ENCODE assay signal across 9 mouse cellular contexts in the genomic region with DNA sequence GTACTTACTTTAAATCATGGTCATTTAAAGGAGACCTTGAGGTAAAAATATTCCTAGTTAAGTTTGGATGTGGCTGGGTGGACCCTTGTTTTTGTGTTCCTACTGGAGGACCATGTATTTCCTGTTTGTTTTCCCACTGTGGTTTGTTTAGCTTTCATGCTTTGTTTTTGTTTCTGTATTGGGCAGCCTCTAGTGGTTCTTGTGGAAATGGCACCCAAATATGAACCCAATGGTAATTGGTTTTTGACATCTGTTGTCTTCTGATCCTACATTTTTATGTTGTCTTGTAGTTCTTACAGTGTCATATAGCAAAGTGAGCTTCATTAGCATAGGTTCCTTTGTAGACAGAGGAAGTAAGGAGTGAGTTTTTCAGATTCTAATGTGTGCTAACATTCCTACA.
DNase-seq lines count a peak whose midpoint lies in the region; ATAC-seq and TF ChIP-seq lines count a peak whose summit lies in the region.
"Had no signal": no experiment of that assay in that cellular context is flagged by ENCODE, and none has a peak within 500 bp of the region (broad histone marks: within the 10 kb centered on the region; RNA-seq: fewer than 3 reads in every experiment).

No protein-coding gene starts in this region.

- no peaks in the 10 kb centered on the region for H3K9me3 ChIP-seq in kidney, postnatal 0 days (replicated peaks; ENCODE audit: low read length)
- H3K9me3 ChIP-seq: megakaryocyte, embryonic 14.5 days had no signal

- POLR2A ChIA-PET in Patski (lab: Charles Lee): no interaction called here

- CTCF ChIA-PET in Patski (lab: Charles Lee): interaction anchor here (0.7 to 2.1 kb wide), 9 partner anchors 9 to 935 kb away, joined by 3 to 7 read pairs (median 3); no protein-coding TSS in a partner anchor

- H3K4me2 ChIP-seq in kidney, postnatal 0 days (ENCODE audit: low read length): no peak overlapping the region

- in situ Hi-C loops in Patski (cut with MboI; ENCODE audit: low pct_unique_long_range_greater_than_20kb): no loop called here

- no peaks in the 10 kb centered on the region for H3K36me3 ChIP-seq in kidney, postnatal 0 days (ENCODE audit: insufficient read depth, low read length)

- no peak overlapping the region for H3K4me3 ChIP-seq in kidney, postnatal 0 days (replicated peaks; ENCODE audit: low read depth, low read length)
- H3K4me3 ChIP-seq: megakaryocyte, embryonic 14.5 days had no signal

- ATAC-seq in kidney, postnatal 0 days (replicated peaks; ENCODE audit: low FRiP score, low read depth): no peak
- no peak for ATAC-seq in Patski
- ATAC-seq in erythroid progenitor cell, adult 5-6 weeks (replicated peaks; ENCODE audit: low FRiP score, poor library complexity, severe bottlenecking): no peak

- H3K27ac ChIP-seq in kidney, postnatal 0 days: no peak overlapping the region

- H3K27me3 ChIP-seq in kidney, postnatal 0 days (ENCODE audit: insufficient read depth, low read length): no peaks in the 10 kb centered on the region
- no peaks in the 10 kb centered on the region for H3K27me3 ChIP-seq in Patski
- H3K27me3 ChIP-seq: megakaryocyte, embryonic 14.5 days had no signal

- H3K4me1 ChIP-seq in kidney, postnatal 0 days (replicated peaks; ENCODE audit: insufficient read depth, low read length): no peaks in the 10 kb centered on the region

- H3K9ac ChIP-seq in kidney, postnatal 0 days (ENCODE audit: low read depth, low read length): no peak overlapping the region

- peak; percentile 79 for TF ChIP-seq CTCF in kidney, postnatal 0 days (IDR thresholded peaks at IDR 0.05; ENCODE audit: low read depth)
- TF ChIP-seq CTCF in Patski (IDR thresholded peaks at IDR 0.05): peak; percentile 55

- peak; percentile 25 for DNase-seq in adrenal gland, postnatal 10 days
- no peak for DNase-seq in adrenal gland, adult 8-10 months
- peak; percentile 66 for DNase-seq in kidney, postnatal 0 days (ENCODE audit: low spot score)
- DNase-seq in kidney, adult 18-20 months: no peak
- no peak for DNase-seq in Patski (ENCODE audit: low read depth, low spot score)
- DNase-seq in kidney, postnatal 36 days: peak; percentile 24 to 40
- DNase-seq in urinary bladder, adult 18-20 months (ENCODE audit: low spot score in 2 of 2): no peak

Comparison
In these comparisons a context has a peak if more than half of its experiments do, and no peak if none do; other contexts are left out.
1. DNase-seq: peak in adrenal gland, postnatal 10 days (single experiment), kidney, postnatal 0 days (single experiment) and kidney, postnatal 36 days (2 of 2); none in adrenal gland, adult 8-10 months (single experiment), kidney, adult 18-20 months (single experiment), Patski (single experiment) and urinary bladder, adult 18-20 months (0 of 2).